Mouse (Mus musculus) heart, embryonic 11.5 days (tissue): Measurements from ENCODE around the gene Gm21992. TPM values are rescaled to one million over a fixed set of nuclear protein-coding genes. Genes with fewer than 3 reads are reported as not detected.

Experiments used
- ATAC-seq: fragments of 200-750 bp; cut with Nextera tagmentation; replicated peaks from 2 replicates; pipeline ENCODE4 v1.8.0; 2017; ENCODE audit warnings: moderate library complexity; ENCODE audit not compliant: insufficient number of reproducible peaks, low FRiP score, low TSS enrichment
- H3K27ac ChIP-seq: fragments of 300-500 bp; sonication (generic); 2 replicates; pipeline ENCODE4 v1.5.1; 2014; ENCODE audit warnings: mild to moderate bottlenecking, low read depth, low read length
- H3K27me3 ChIP-seq: fragments of 300-500 bp; sonication (generic); 2 replicates; pipeline ENCODE4 v1.6.1; 2014; ENCODE audit warnings: mild to moderate bottlenecking, low read length, mixed read lengths; ENCODE audit not compliant: control insufficient read depth, insufficient read depth
- H3K36me3 ChIP-seq: fragments of 300-500 bp; sonication (generic); 2 replicates; pipeline ENCODE4 v1.6.1; 2014; ENCODE audit warnings: mild to moderate bottlenecking, low read length, moderate library complexity, mixed read lengths; ENCODE audit not compliant: control insufficient read depth, insufficient read depth
- H3K4me1 ChIP-seq: fragments of 300-500 bp; sonication (generic); 2 replicates; pipeline ENCODE4 v1.6.1; 2014; ENCODE audit warnings: low read length; ENCODE audit not compliant: control insufficient read depth, insufficient read depth
- H3K4me2 ChIP-seq: fragments of 300-500 bp; sonication (generic); 2 replicates; pipeline ENCODE4 v1.6.1; 2014; ENCODE audit warnings: mild to moderate bottlenecking, moderate library complexity
- H3K4me3 ChIP-seq: fragments of 300-500 bp; sonication (generic); 2 replicates; pipeline ENCODE4 v1.5.1; 2014; ENCODE audit warnings: low read depth, low read length
- H3K9ac ChIP-seq: fragments of 300-500 bp; sonication (generic); 2 replicates; pipeline ENCODE4 v1.6.1; 2014; ENCODE audit warnings: mild to moderate bottlenecking, low read depth, low read length, moderate library complexity
- H3K9me3 ChIP-seq: fragments of 300-500 bp; sonication (generic); replicated peaks from 2 replicates; pipeline ENCODE4 v1.6.1; 2016; ENCODE audit warnings: low read length; ENCODE audit not compliant: control insufficient read depth
- WGBS: fragments of 180-500 bp; shearing (Covaris S2); extraction: QIAGEN DNeasy Blood & Tissue Kit; methylation state at CpG from one replicate; pipeline ENCODE4 v1.1.7; 2014; ENCODE audit not compliant: insufficient replicate concordance; 5-methylcytosine and 5-hydroxymethylcytosine counted together
- polyA plus RNA-seq: library from polyadenylated mRNA; unstranded; fragments of >200 nt; fragmentation: Nextera tagmentation; extraction: Ambion mirVana; gene quantifications from 2 replicates; pipeline ENCODE4 v1.2.1, GENCODE M21; 2014

The Gm21992 gene
- polyA plus RNA-seq, 1 experiment from 2014 or later, result 24.0 TPM

- Histone ChIP-seq H3K4me2 (peak overlapping the region; percentile 84), H3K4me1 (peaks cover 9% of the 10 kb centered on the region), H3K36me3 (no peaks in the 10 kb centered on the region; the same call in 1 of the 2 replicates), H3K9ac (peak overlapping the region; percentile 94), H3K4me3 (peak overlapping the region; percentile 80), H3K27me3 (no peaks in the 10 kb centered on the region), H3K27ac (peak overlapping the region; percentile 91), H3K9me3 (no peaks in the 10 kb centered on the region)
- under 1% methylated on average over 10 of the region's 10 CpGs for WGBS
- peak; percentile 53; the same call in 1 of the 2 replicates for ATAC-seq
Measured at GRCm38 (mm10) chr19:4755565-4756192, 55.7 kb downstream of the Gm21992 start.

DNA sequence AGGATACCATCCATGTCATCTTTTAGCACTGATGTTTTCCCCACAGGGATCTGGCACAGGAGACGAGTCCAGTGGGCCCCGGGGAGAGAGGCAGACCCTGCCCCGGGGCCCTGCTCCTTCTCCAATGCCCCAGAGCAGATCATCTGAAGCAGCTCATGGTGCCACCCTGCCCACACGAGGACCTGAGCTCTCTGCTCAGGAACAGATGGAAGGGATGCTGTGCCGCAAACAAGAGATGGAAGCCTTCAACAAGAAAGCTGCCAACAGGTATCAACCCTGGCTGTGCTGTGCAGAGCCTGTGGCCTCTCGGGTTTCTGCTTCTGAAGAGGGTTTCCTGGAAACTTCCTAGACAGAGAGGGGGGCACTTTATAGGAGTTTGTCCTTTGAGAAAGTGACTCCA lies 61.4 kb downstream of the Gm21992 start:
- no peak for ATAC-seq
- Histone ChIP-seq H3K4me2 (no peak overlapping the region), H3K4me3 (no peak overlapping the region), H3K36me3 (no peaks in the 10 kb centered on the region), H3K27me3 (no peaks in the 10 kb centered on the region), H3K9me3 (no peaks in the 10 kb centered on the region), H3K4me1 (peaks cover 2% of the 10 kb centered on the region), H3K9ac (no peak overlapping the region), H3K27ac (no peak overlapping the region)
- 77% methylated on average over 6 of the region's 6 CpGs for WGBS

GRCm38 (mm10) chr19:4748493-4748892 lies 62.9 kb downstream of the Gm21992 start:
- no peak overlapping the region for H3K27ac ChIP-seq
- 77% methylated on average over 10 of the region's 10 CpGs for WGBS
- no peak overlapping the region for H3K9ac ChIP-seq
- no peaks in the 10 kb centered on the region for H3K27me3 ChIP-seq
- peaks cover 4% of the 10 kb centered on the region for H3K4me1 ChIP-seq
- H3K4me3 ChIP-seq, result no peak overlapping the region
- H3K4me2 ChIP-seq, result no peak overlapping the region
- ATAC-seq, result no peak
- H3K36me3 ChIP-seq, result no peaks in the 10 kb centered on the region
- no peaks in the 10 kb centered on the region for H3K9me3 ChIP-seq

DNA sequence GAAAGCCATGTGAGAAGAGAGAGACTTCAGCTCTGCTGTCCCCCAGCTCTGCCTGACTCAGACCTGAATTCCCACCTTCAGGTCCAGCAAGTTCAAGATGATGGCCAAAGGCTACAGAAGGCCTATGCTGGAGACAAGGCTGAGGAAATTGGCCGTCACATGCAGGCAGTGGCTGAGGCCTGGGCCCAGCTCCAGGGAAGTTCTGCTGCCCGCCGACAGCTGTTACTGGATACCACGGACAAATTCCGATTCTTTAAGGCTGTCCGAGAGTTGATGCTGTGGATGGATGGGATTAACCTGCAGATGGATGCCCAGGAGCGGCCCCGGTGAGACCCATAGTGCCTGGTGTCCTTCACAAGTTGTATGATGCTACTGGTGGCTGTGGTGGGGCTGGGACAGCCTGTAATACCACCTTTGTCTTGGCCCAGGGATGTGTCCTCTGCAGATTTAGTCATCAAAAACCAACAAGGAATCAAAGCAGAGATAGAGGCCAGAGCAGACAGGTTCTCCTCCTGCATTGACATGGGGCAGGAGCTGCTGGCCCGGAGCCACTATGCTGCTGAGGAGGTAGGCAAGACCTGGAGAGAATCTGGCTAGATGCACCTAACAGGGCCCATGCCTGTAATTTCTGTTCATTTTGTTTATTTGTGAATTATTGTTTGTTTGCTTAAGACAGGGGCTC lies 63.6 kb downstream of the Gm21992 start:
- no peak for ATAC-seq
- no peaks in the 10 kb centered on the region for H3K9me3 ChIP-seq
- no peak overlapping the region for H3K4me2 ChIP-seq
- no peak overlapping the region for H3K4me3 ChIP-seq
- H3K9ac ChIP-seq, result no peak overlapping the region
- peaks cover 4% of the 10 kb centered on the region for H3K4me1 ChIP-seq
- no peaks in the 10 kb centered on the region for H3K36me3 ChIP-seq
- no peak overlapping the region for H3K27ac ChIP-seq
- no peaks in the 10 kb centered on the region for H3K27me3 ChIP-seq
- WGBS, result 85% methylated on average over 9 of the region's 9 CpGs

- Histone ChIP-seq H3K4me1 (peaks cover 4% of the 10 kb centered on the region), H3K4me3 (no peak overlapping the region), H3K9me3 (no peaks in the 10 kb centered on the region), H3K4me2 (no peak overlapping the region), H3K27me3 (no peaks in the 10 kb centered on the region), H3K36me3 (no peaks in the 10 kb centered on the region), H3K27ac (no peak overlapping the region), H3K9ac (no peak overlapping the region)
- no peak; the same call in 1 of the 2 replicates for ATAC-seq
- 82% methylated on average over 14 of the region's 14 CpGs for WGBS
Measured at GRCm38 (mm10) chr19:4746611-4747010, 64.8 kb downstream of the Gm21992 start.

DNA sequence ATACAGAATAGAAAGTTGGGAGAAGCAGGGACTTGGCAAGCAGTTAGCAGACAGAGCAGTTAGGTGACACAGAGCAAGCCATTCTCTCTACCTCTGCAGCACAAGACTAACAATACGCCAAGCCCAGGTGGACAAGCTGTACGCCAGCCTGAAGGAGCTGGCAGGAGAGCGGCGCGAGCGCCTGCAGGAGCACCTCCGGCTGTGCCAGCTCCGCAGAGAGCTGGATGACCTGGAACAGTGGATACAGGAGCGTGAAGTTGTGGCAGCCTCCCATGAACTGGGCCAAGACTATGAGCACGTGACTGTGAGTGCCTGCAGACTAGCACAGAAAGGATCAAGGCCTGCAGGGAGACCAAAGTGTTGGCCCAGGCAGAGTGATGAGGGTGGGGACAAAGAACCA lies 65.7 kb downstream of the Gm21992 start:
- Histone ChIP-seq H3K4me2 (no peak overlapping the region), H3K9ac (no peak overlapping the region), H3K27ac (no peak overlapping the region), H3K4me1 (peaks cover 4% of the 10 kb centered on the region), H3K9me3 (no peaks in the 10 kb centered on the region), H3K27me3 (no peaks in the 10 kb centered on the region), H3K4me3 (no peak overlapping the region), H3K36me3 (no peaks in the 10 kb centered on the region)
- 88% methylated on average over 10 of the region's 10 CpGs for WGBS
- ATAC-seq, result no peak

DNA sequence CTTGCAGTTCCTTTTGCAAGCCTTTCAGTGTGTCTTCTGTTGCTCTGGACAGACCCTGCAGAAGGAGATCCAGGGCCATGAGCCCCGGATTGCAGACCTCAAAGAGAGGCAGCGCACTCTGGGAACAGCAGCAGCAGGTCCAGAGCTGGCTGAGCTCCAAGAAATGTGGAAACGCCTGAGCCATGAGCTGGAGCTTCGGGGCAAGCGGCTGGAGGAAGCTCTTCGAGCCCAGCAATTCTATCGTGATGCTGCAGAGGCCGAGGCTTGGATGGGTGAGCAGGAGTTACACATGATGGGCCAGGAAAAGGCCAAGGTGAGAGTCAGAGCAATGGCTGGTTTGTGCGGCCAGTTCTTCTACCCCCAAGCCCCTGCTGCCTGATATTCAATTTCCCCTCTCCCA lies 66.4 kb downstream of the Gm21992 start:
- H3K27ac ChIP-seq, result no peak overlapping the region

GRCm38 (mm10) chr19:4744026-4744425 lies 67.4 kb downstream of the Gm21992 start:
- H3K36me3 ChIP-seq, result no peaks in the 10 kb centered on the region
- ATAC-seq, result no peak
- H3K9ac ChIP-seq, result no peak overlapping the region
- no peaks in the 10 kb centered on the region for H3K9me3 ChIP-seq
- 73% methylated on average over 13 of the region's 14 CpGs for WGBS
- no peaks in the 10 kb centered on the region for H3K27me3 ChIP-seq
- no peak overlapping the region for H3K4me3 ChIP-seq
- H3K4me1 ChIP-seq, result peaks cover 4% of the 10 kb centered on the region
- no peak overlapping the region for H3K4me2 ChIP-seq
- no peak overlapping the region for H3K27ac ChIP-seq

More for the DNA sequence above, 66.4 kb downstream of the Gm21992 start:
- no peak overlapping the region for H3K4me3 ChIP-seq
- no peak overlapping the region for H3K4me2 ChIP-seq
- no peaks in the 10 kb centered on the region for H3K27me3 ChIP-seq
- H3K9me3 ChIP-seq, result no peaks in the 10 kb centered on the region
- 52% methylated on average over 9 of the region's 9 CpGs for WGBS
- peaks cover 4% of the 10 kb centered on the region for H3K4me1 ChIP-seq
- no peak for ATAC-seq
- H3K36me3 ChIP-seq, result no peaks in the 10 kb centered on the region
- no peak overlapping the region for H3K9ac ChIP-seq

GRCm38 (mm10) chr19:4743524-4743923 lies 67.9 kb downstream of the Gm21992 start:
- no peak for ATAC-seq

More at GRCm38 (mm10) chr19:4743524-4743923, 67.9 kb downstream of the Gm21992 start:
- peaks cover 4% of the 10 kb centered on the region for H3K4me1 ChIP-seq
- H3K9ac ChIP-seq, result no peak overlapping the region
- no peaks in the 10 kb centered on the region for H3K27me3 ChIP-seq
- H3K4me3 ChIP-seq, result no peak overlapping the region
- H3K27ac ChIP-seq, result no peak overlapping the region
- H3K9me3 ChIP-seq, result no peaks in the 10 kb centered on the region
- WGBS, result 38% methylated on average over 5 of the region's 5 CpGs
- H3K4me2 ChIP-seq, result no peak overlapping the region
- no peaks in the 10 kb centered on the region for H3K36me3 ChIP-seq
